Mouse (Mus musculus) intestine, embryonic 14.5 days (tissue): Measurements from ENCODE around the gene Clec2g. TPM values are rescaled to one million over a fixed set of nuclear protein-coding genes. Genes with fewer than 3 reads are reported as not detected.
"Not testable (repeated sequence)": the region's sequence is repeated elsewhere in the genome, so short reads cannot be mapped to it uniquely, and the experiment has no call there.

Experiments used
- ATAC-seq: fragments of 200-750 bp; cut with Nextera tagmentation; replicated peaks from 2 replicates; pipeline ENCODE4 v1.8.0; 2017; ENCODE audit warnings: low read depth, moderate number of reproducible peaks, moderate TSS enrichment, moderate library complexity; ENCODE audit not compliant: low FRiP score, low TSS enrichment
- DNase-seq: peaks from one replicate; pipeline ENCODE4 v3.0.0-alpha.2; 2018; ENCODE audit warnings: low spot score
- H3K27ac ChIP-seq: fragments of 300-500 bp; sonication (generic); 2 replicates; pipeline ENCODE4 v1.5.1; 2014; ENCODE audit warnings: low read depth, mild to moderate bottlenecking, control low read depth
- H3K27me3 ChIP-seq: fragments of 300-500 bp; sonication (generic); replicated peaks from 2 replicates; pipeline ENCODE4 v1.6.1; 2014; ENCODE audit warnings: low read length, control low read depth; ENCODE audit not compliant: control insufficient read depth, insufficient read depth
- H3K36me3 ChIP-seq: fragments of 300-500 bp; sonication (generic); 2 replicates; pipeline ENCODE4 v1.6.1; 2014; ENCODE audit warnings: low read length, control low read depth; ENCODE audit not compliant: control insufficient read depth, insufficient read depth
- H3K4me1 ChIP-seq: fragments of 300-500 bp; sonication (generic); replicated peaks from 2 replicates; pipeline ENCODE4 v1.6.1; 2014; ENCODE audit warnings: low read length, control low read depth, mixed read lengths; ENCODE audit not compliant: control insufficient read depth, insufficient read depth
- H3K4me2 ChIP-seq: fragments of 300-500 bp; sonication (generic); 2 replicates; pipeline ENCODE4 v1.6.1; 2014; ENCODE audit warnings: low read length
- H3K4me3 ChIP-seq: fragments of 300-500 bp; sonication (generic); 2 replicates; pipeline ENCODE4 v1.5.1; 2014; ENCODE audit warnings: low read depth, low read length, control low read depth, mixed read lengths
- H3K9ac ChIP-seq: fragments of 300-500 bp; sonication (generic); 2 replicates; pipeline ENCODE4 v1.6.1; 2014; ENCODE audit warnings: mild to moderate bottlenecking, low read length
- H3K9me3 ChIP-seq: fragments of 300-500 bp; sonication (generic); 2 replicates; pipeline ENCODE4 v1.6.1; 2016; ENCODE audit warnings: low read length, control low read depth; ENCODE audit not compliant: control insufficient read depth
- WGBS: fragments of 180-500 bp; shearing (Covaris S2); extraction: QIAGEN DNeasy Blood & Tissue Kit; methylation state at CpG from one replicate; pipeline ENCODE4 v1.1.7; 2014; 5-methylcytosine and 5-hydroxymethylcytosine counted together
- polyA plus RNA-seq: library from polyadenylated mRNA; unstranded; fragments of >200 nt; fragmentation: Nextera tagmentation; extraction: Ambion mirVana; gene quantifications from 2 replicates; pipeline ENCODE4 v1.2.1, GENCODE M21; 2014

Gene Clec2g
- polyA plus RNA-seq, 1 experiment from 2014 or later = not detected

- H3K36me3 ChIP-seq = no peaks in the 10 kb centered on the region
- H3K27ac ChIP-seq = no peak overlapping the region
- H3K27me3 ChIP-seq = no peaks in the 10 kb centered on the region
- ATAC-seq (no peak), DNase-seq (no peak)
- 89% methylated on average over 1 of the region's 1 CpGs for WGBS
- no peak overlapping the region for H3K4me3 ChIP-seq
- no peak overlapping the region for H3K4me2 ChIP-seq
- H3K9ac ChIP-seq = no peak overlapping the region
- H3K4me1 ChIP-seq = no peaks in the 10 kb centered on the region
- no peaks in the 10 kb centered on the region for H3K9me3 ChIP-seq
Measured at GRCm38 (mm10) chr6:128969741-128970140, 35.6 kb downstream of the Clec2g start.

GRCm38 (mm10) chr6:128970508-128971393, 36.6 kb downstream of the Clec2g start:
- ATAC-seq, H3K36me3 ChIP-seq, H3K27ac ChIP-seq, H3K9me3 ChIP-seq, H3K4me3 ChIP-seq, H3K4me2 ChIP-seq, H3K9ac ChIP-seq, H3K4me1 ChIP-seq, H3K27me3 ChIP-seq, DNase-seq: not testable (repeated sequence)
- 95% methylated on average over 20 of the region's 20 CpGs for WGBS

GRCm38 (mm10) chr6:128971394-128972039, 37.3 kb downstream of the Clec2g start:
- WGBS = 71% methylated on average over 1 of the region's 1 CpGs
- no peak overlapping the region for H3K27ac ChIP-seq
- no peak overlapping the region for H3K4me2 ChIP-seq
- H3K36me3 ChIP-seq = no peaks in the 10 kb centered on the region
- no peaks in the 10 kb centered on the region for H3K4me1 ChIP-seq
- H3K9me3 ChIP-seq = no peaks in the 10 kb centered on the region
- H3K4me3 ChIP-seq = no peak overlapping the region
- H3K9ac ChIP-seq = no peak overlapping the region
- no peak for DNase-seq
- no peak for ATAC-seq
- no peaks in the 10 kb centered on the region for H3K27me3 ChIP-seq

DNA sequence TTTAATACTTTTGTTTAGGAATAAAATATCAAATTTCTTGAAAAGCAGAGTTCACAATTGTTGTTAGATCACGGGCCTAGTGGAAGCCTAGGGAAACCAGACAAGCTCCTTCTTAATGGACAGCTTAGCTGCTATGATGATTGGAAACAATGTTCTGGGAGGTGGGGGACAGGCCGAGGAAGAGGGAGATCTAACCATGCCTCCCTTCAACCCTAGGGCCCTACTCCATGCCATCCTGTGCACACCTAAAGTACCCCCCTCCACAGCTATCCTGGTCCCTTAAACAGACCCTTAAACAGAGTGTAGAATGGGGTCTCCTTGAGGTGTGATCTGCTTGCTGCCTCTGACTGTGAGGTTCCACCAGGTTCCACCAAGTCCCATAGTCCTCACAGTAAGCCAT, 38.0 kb downstream of the Clec2g start:
- H3K9me3 ChIP-seq = no peaks in the 10 kb centered on the region
- no peaks in the 10 kb centered on the region for H3K27me3 ChIP-seq
- H3K9ac ChIP-seq = no peak overlapping the region
- H3K4me1 ChIP-seq = no peaks in the 10 kb centered on the region
- no peak overlapping the region for H3K4me2 ChIP-seq
- ATAC-seq (no peak), DNase-seq (no peak)
- no peaks in the 10 kb centered on the region for H3K36me3 ChIP-seq
- H3K4me3 ChIP-seq = no peak overlapping the region
- 88% methylated on average over 2 of the region's 2 CpGs for WGBS
- no peak overlapping the region for H3K27ac ChIP-seq

GRCm38 (mm10) chr6:128972687-128973438, 38.7 kb downstream of the Clec2g start:
- ATAC-seq (no peak), DNase-seq (no peak)
- Histone ChIP-seq H3K4me3 (no peak overlapping the region), H3K9me3 (no peaks in the 10 kb centered on the region), H3K27ac (no peak overlapping the region), H3K36me3 (no peaks in the 10 kb centered on the region), H3K4me2 (no peak overlapping the region), H3K4me1 (no peaks in the 10 kb centered on the region), H3K9ac (no peak overlapping the region), H3K27me3 (no peaks in the 10 kb centered on the region)
- WGBS = 90% methylated on average over 5 of the region's 5 CpGs

- H3K36me3 ChIP-seq = no peaks in the 10 kb centered on the region
- ATAC-seq = no peak
- WGBS = 90% methylated on average over 3 of the region's 3 CpGs
- H3K4me1 ChIP-seq = no peaks in the 10 kb centered on the region
- no peak overlapping the region for H3K27ac ChIP-seq
- H3K4me3 ChIP-seq = no peak overlapping the region
- H3K27me3 ChIP-seq = no peaks in the 10 kb centered on the region
- no peak overlapping the region for H3K9ac ChIP-seq
- H3K9me3 ChIP-seq = no peaks in the 10 kb centered on the region
- DNase-seq = no peak
- no peak overlapping the region for H3K4me2 ChIP-seq
Measured at GRCm38 (mm10) chr6:128973439-128973697, 39.2 kb downstream of the Clec2g start.

DNA sequence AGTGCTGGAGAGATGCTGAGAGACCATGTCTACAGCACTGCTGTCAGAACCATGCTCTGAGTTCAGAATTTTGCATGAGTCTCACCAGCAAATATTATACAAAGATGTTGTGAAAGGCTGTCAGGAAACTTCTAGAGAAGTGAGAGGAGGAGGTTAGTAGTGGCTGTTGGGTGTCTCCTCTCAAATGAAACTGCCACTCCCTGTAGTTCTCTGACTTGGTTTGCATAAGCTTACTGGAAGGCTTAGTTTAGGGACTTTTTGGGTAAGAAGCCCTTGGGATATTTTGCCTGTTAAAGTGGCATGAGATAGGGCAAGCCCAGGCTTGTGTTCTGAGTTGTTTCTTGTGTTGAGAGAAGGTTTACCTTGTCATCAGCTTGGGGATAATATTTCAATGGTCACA, 40.7 kb downstream of the Clec2g start:
- not testable (repeated sequence) for H3K4me3 ChIP-seq, DNase-seq, H3K4me1 ChIP-seq, H3K9ac ChIP-seq, H3K4me2 ChIP-seq, H3K27ac ChIP-seq, H3K36me3 ChIP-seq, ATAC-seq, H3K27me3 ChIP-seq, H3K9me3 ChIP-seq

DNA sequence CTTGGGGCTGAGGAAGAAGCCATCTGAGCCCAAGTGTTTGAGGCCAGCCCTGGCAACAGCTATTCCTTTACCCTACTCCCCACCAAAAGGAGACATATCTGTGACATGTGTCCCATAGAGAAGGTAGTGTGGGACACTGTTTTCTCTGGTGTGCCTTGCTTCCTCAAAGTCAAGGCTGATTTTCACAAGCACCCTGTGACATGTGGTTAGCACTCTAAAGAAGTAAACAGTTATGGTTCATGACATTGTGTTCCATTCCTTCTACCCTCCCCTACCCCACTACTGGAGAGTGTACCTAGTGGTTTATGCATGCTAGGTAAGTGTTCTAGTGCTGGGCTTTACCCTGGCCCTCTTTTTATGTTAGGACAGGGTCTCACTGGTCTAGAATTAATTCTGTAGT, 42.0 kb downstream of the Clec2g start:
- DNase-seq = no peak
- H3K9me3 ChIP-seq = no peaks in the 10 kb centered on the region
- H3K9ac ChIP-seq = no peak overlapping the region
- no peaks in the 10 kb centered on the region for H3K27me3 ChIP-seq
- no peak overlapping the region for H3K4me2 ChIP-seq
- ATAC-seq = no peak
- H3K27ac ChIP-seq = no peak overlapping the region
- H3K4me1 ChIP-seq = no peaks in the 10 kb centered on the region
- H3K36me3 ChIP-seq = no peaks in the 10 kb centered on the region
- no peak overlapping the region for H3K4me3 ChIP-seq
